Mouse (Mus musculus): Measurements from ENCODE around the gene Rtp3.

DNA sequence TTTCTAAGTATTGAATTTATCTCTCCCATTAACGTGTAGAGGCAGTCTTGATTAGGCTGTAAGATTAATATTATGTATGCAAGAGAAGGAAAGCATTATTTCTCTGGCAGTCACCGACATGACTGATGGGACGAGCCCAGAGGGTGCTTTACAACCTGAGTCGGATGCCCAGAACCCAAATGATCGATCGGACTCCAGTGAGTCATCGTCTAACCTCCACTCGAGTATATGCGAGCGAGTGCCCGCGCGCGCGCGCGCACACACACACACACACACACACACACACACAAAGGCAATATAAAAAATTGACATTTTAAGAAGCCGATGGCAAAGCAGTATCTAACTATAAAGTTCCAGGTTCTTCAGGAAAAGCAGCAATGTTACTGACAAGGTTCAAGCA is 45.0 kb downstream of the Rtp3 start:
- TF ChIP-seq EP300 (IDR thresholded peaks at IDR 0.05; ENCODE audit: insufficient read depth, low read depth, low read length) (no peak), POLR2A (IDR thresholded peaks at IDR 0.05; ENCODE audit: insufficient read depth, low read length) (no peak), CTCF (IDR thresholded peaks at IDR 0.05; ENCODE audit: low read depth, low read length) (no peak)

Data from ES-Bruce4 (cell line).